Mouse (Mus musculus) cerebellum, adult 2 months (tissue): ENCODE measurements at regions not wholly inside any gene's neighbourhood (a gene's known extent, or its start where the extent isn't known, plus 50 kb on each side); places are given as distances from the start of the nearest gene placed in this dataset.

Experiments
- CTCF ChIP-seq: fragments of 200-500 bp; IDR thresholded peaks from 2 replicates; pipeline ENCODE4 v1.5.1; 2011; ENCODE audit warnings: low read depth, mild to moderate bottlenecking, control low read depth, low read length, moderate library complexity, borderline replicate concordance; ENCODE audit not compliant: insufficient read depth
- POLR2A ChIP-seq: fragments of 200-500 bp; IDR thresholded peaks from 2 replicates; pipeline ENCODE4 v1.6.1; 2011; ENCODE audit warnings: low read length, control low read depth, borderline replicate concordance; ENCODE audit not compliant: insufficient read depth

DNA sequence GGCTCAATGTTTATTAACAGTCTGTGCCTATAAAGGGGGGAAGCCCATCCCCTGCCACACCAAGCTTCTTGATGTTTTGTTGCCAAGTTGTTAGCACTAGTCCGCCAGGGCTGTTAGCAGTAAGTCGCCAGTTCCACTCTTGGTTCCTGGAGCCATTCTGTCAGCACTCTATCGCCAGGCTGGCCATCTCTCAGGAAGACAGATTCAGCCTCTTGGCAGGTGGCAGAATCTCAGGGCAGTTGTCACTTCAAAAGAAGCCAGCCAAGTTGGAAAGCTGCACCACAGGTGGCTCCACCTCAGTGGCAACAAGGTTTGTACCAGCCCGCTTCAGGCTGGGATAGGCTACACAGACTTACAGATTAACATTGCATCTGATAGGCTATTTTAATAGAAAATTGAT lies 428.7 kb downstream of the Cdh10 start:
- TF ChIP-seq CTCF (no peak), POLR2A (no peak)
